Mouse (Mus musculus) gastrocnemius, adult 2 months (tissue): ENCODE data around the gene Osr1. TPM values are rescaled to one million over a fixed set of nuclear protein-coding genes. Genes with fewer than 3 reads are reported as not detected.

Source experiments
- DNase-seq: peaks from one replicate; pipeline ENCODE4 v3.0.0; 2022
- H3K27ac ChIP-seq: fragments of 200-600 bp; 2 replicates; pipeline ENCODE4 v1.8.1; 2022; ENCODE audit warnings: mild to moderate bottlenecking
- H3K4me3 ChIP-seq: fragments of 200-600 bp; 2 replicates; pipeline ENCODE4 v1.8.1; 2022; ENCODE audit warnings: mild to moderate bottlenecking, moderate library complexity
- CTCF ChIP-seq: fragments of 200-600 bp; IDR thresholded peaks from 2 replicates; pipeline ENCODE4 v1.8.1; 2022; ENCODE audit warnings: antibody characterized with exemption, mild to moderate bottlenecking, moderate library complexity
- intact Hi-C: fragments of 180-260 bp; cut with DNase I; formaldehyde crosslinking; loops from one replicate; pipeline ENCODE4 v1.15.1; 2025
- total RNA-seq, 2 experiments: library from RNA; stranded (reverse); gene quantifications; 2 replicates each; pipeline ENCODE4 v1.2.3; 2021

Osr1 gene
- total RNA-seq, 2 experiments from 2014 or later, result 2.7 to 4.2 TPM

- intact Hi-C loops, result no loop called here
- no peak for DNase-seq
- Histone ChIP-seq H3K4me3 (no peak overlapping the region), H3K27ac (no peak overlapping the region)
- no peak for TF ChIP-seq CTCF
These were observed 21.2 kb downstream of the Osr1 start for GRCm38 (mm10) chr12:9591141-9591540.

- TF ChIP-seq CTCF, result no peak
- H3K4me3 ChIP-seq, result no peak overlapping the region
- no peak overlapping the region for H3K27ac ChIP-seq
- intact Hi-C loops, result no loop called here
- DNase-seq, result no peak
These were observed 28.3 kb downstream of the Osr1 start for GRCm38 (mm10) chr12:9598219-9598618.
